Mouse (Mus musculus): ENCODE measurements around the gene Agtpbp1. TPM values are rescaled to one million over a fixed set of nuclear protein-coding genes. Genes with fewer than 3 reads are reported as not detected.

The Agtpbp1 gene
- total and polyA plus RNA-seq, 2 experiments from 2014 or later = 12.4 to 21.7 TPM

- WGBS = 28% methylated on average over 7 of the region's 7 CpGs
- H3K9me3 ChIP-seq (replicated peaks; ENCODE audit: control insufficient read depth, low read length) = no peaks in the 10 kb centered on the region
- no peak overlapping the region for H3K4me2 ChIP-seq (ENCODE audit: low read depth, low read length)
- no peaks in the 10 kb centered on the region for H3K27me3 ChIP-seq (ENCODE audit: control insufficient read depth, insufficient read depth, low read length)
- TF ChIP-seq EP300 (IDR thresholded peaks at IDR 0.05; ENCODE audit: low read depth) (no peak), CTCF (IDR thresholded peaks at IDR 0.05; ENCODE audit: low read depth) (peak; percentile 61)
- DNase-seq (ENCODE audit: low spot score) (peak; percentile 55), ATAC-seq (ENCODE audit: insufficient read depth, low read depth) (peak; percentile 87)
- H3K27ac ChIP-seq (ENCODE audit: low read depth) = no peak overlapping the region
- peaks cover 25% of the 10 kb centered on the region; the same call in 1 of the 2 replicates for H3K36me3 ChIP-seq (replicated peaks; ENCODE audit: control insufficient read depth, insufficient read depth, low read length)
- H3K9ac ChIP-seq (replicated peaks; ENCODE audit: low read depth, low read length) = no peak overlapping the region
- H3K4me3 ChIP-seq (ENCODE audit: low read depth, low read length) = no peak overlapping the region
- no peaks in the 10 kb centered on the region for H3K4me1 ChIP-seq (ENCODE audit: control insufficient read depth, insufficient read depth)
These were observed 70.0 kb downstream of the Agtpbp1 start for GRCm38 (mm10) chr13:59515074-59515473.

DNA sequence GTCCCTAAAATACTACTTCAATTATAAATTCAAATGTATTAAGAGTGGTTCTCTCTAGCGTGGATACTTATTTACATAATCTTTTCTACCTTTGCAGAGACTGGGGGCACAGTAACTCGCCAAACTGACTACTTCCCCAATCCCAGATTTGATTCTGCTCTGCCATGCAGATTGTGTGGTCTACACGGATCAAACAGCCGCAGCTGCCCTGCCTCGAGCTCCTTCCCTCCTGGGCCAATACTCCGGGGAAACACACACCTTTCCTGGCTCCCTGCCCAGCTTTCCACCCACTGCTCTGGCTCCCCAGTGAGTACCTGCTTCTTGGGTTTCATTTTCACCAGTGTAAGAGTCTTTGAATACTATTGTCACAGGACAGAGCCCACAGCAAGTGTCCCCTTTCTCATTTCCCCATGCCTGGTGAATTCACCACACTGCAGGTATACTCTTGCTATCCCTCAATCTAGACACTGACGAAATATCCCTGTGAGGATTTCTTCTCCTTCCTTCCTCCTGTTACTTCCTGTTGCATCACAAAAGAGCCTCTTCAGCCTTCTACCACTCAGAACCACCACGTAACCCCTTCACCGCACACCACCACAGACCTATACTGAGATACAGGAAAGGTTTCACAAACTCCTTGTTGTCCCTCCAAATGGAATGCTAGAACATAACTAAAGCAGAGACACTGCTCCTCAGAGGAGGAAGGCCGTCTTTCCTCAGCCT is 75.2 kb downstream of the Agtpbp1 start:
- TF ChIP-seq EP300 (IDR thresholded peaks at IDR 0.05; ENCODE audit: low read depth) = no peak
- no peak for TF ChIP-seq CTCF (IDR thresholded peaks at IDR 0.05; ENCODE audit: low read depth)
- Histone ChIP-seq H3K27me3 (ENCODE audit: control insufficient read depth, insufficient read depth, low read length) (no peaks in the 10 kb centered on the region), H3K4me3 (ENCODE audit: low read depth, low read length) (no peak overlapping the region), H3K4me1 (ENCODE audit: control insufficient read depth, insufficient read depth) (no peaks in the 10 kb centered on the region; the same call in 1 of the 2 replicates), H3K36me3 (replicated peaks; ENCODE audit: control insufficient read depth, insufficient read depth, low read length) (peaks cover 31% of the 10 kb centered on the region; the same call in 1 of the 2 replicates), H3K27ac (ENCODE audit: low read depth) (no peak overlapping the region), H3K4me2 (ENCODE audit: low read depth, low read length) (no peak overlapping the region), H3K9me3 (replicated peaks; ENCODE audit: control insufficient read depth, low read length) (no peaks in the 10 kb centered on the region), H3K9ac (replicated peaks; ENCODE audit: low read depth, low read length) (no peak overlapping the region)
- ATAC-seq (ENCODE audit: insufficient read depth, low read depth) = no peak
- WGBS = 56% methylated on average over 10 of the region's 10 CpGs
- DNase-seq (ENCODE audit: low spot score) = no peak

- no peak overlapping the region for H3K4me3 ChIP-seq (ENCODE audit: low read depth, low read length)
- H3K27me3 ChIP-seq (ENCODE audit: control insufficient read depth, insufficient read depth, low read length) = no peaks in the 10 kb centered on the region
- no peak overlapping the region; the same call in 1 of the 2 replicates for H3K27ac ChIP-seq (ENCODE audit: low read depth)
- H3K9ac ChIP-seq (replicated peaks; ENCODE audit: low read depth, low read length) = no peak overlapping the region
- no peaks in the 10 kb centered on the region for H3K9me3 ChIP-seq (replicated peaks; ENCODE audit: control insufficient read depth, low read length)
- 70% methylated on average over 4 of the region's 4 CpGs for WGBS
- ATAC-seq (ENCODE audit: insufficient read depth, low read depth) = no peak
- no peak for DNase-seq (ENCODE audit: low spot score)
- H3K4me1 ChIP-seq (ENCODE audit: control insufficient read depth, insufficient read depth) = no peaks in the 10 kb centered on the region; the same call in 1 of the 2 replicates
- no peak overlapping the region for H3K4me2 ChIP-seq (ENCODE audit: low read depth, low read length)
- peaks cover 26% of the 10 kb centered on the region; the same call in 1 of the 2 replicates for H3K36me3 ChIP-seq (replicated peaks; ENCODE audit: control insufficient read depth, insufficient read depth, low read length)
- TF ChIP-seq CTCF (IDR thresholded peaks at IDR 0.05; ENCODE audit: low read depth) = no peak
- no peak for TF ChIP-seq EP300 (IDR thresholded peaks at IDR 0.05; ENCODE audit: low read depth)
These were observed 76.4 kb downstream of the Agtpbp1 start for GRCm38 (mm10) chr13:59508584-59508983.

DNA sequence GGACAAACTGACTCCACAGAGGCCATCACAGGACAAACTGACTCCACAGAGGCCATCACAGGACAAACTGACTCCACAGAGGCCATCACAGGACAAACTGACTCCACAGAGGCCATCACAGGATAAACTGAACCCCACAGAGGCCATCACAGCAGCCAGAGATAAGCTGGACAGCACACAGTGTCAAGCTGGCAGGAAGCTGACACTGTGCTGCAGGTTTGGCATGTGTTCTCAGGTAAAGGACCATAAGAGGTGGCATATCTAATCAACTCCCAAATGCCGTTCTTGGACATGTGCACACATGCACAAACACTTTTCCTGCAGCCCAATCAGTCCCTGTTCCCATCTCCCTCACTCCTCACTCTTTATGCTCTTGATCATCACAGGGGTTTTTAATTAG is 78.6 kb downstream of the Agtpbp1 start:
- Histone ChIP-seq H3K9me3 (replicated peaks; ENCODE audit: control insufficient read depth, low read length) (no peaks in the 10 kb centered on the region), H3K4me1 (ENCODE audit: control insufficient read depth, insufficient read depth) (no peaks in the 10 kb centered on the region; the same call in 1 of the 2 replicates), H3K27ac (ENCODE audit: low read depth) (no peak overlapping the region), H3K9ac (replicated peaks; ENCODE audit: low read depth, low read length) (no peak overlapping the region), H3K27me3 (ENCODE audit: control insufficient read depth, insufficient read depth, low read length) (no peaks in the 10 kb centered on the region), H3K4me3 (ENCODE audit: low read depth, low read length) (no peak overlapping the region), H3K4me2 (ENCODE audit: low read depth, low read length) (no peak overlapping the region), H3K36me3 (replicated peaks; ENCODE audit: control insufficient read depth, insufficient read depth, low read length) (peaks cover 11% of the 10 kb centered on the region; the same call in 1 of the 2 replicates)
- no peak for DNase-seq (ENCODE audit: low spot score)
- ATAC-seq (ENCODE audit: insufficient read depth, low read depth) = no peak
- 13% methylated on average over 1 of the region's 1 CpGs for WGBS
- TF ChIP-seq EP300 (IDR thresholded peaks at IDR 0.05; ENCODE audit: low read depth) = no peak
- TF ChIP-seq CTCF (IDR thresholded peaks at IDR 0.05; ENCODE audit: low read depth) = no peak

DNA sequence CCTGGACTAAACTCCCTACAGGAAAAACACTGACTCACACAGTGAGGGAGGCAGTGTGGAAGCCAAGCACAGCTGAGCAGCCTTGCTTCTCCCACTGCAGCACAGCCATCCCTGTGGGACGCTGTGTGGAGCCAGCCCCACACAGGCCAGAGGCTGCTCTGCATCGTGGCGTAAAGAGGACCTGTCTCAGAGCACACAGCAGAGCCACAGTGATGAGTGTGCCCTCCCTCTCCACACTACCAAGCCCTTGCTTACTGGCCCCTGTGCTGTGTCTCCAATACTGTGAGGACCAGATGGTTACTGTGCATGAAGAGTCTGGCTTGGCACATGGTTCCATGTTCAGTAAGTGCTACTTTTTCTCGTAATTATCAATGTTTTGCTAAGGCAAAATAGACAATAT is 79.2 kb downstream of the Agtpbp1 start:
- H3K36me3 ChIP-seq (replicated peaks; ENCODE audit: control insufficient read depth, insufficient read depth, low read length) = peaks cover 11% of the 10 kb centered on the region; the same call in 1 of the 2 replicates
- no peaks in the 10 kb centered on the region; the same call in 1 of the 2 replicates for H3K4me1 ChIP-seq (ENCODE audit: control insufficient read depth, insufficient read depth)
- no peak overlapping the region for H3K27ac ChIP-seq (ENCODE audit: low read depth)
- H3K9ac ChIP-seq (replicated peaks; ENCODE audit: low read depth, low read length) = no peak overlapping the region
- H3K27me3 ChIP-seq (ENCODE audit: control insufficient read depth, insufficient read depth, low read length) = no peaks in the 10 kb centered on the region
- TF ChIP-seq EP300 (IDR thresholded peaks at IDR 0.05; ENCODE audit: low read depth) (no peak), CTCF (IDR thresholded peaks at IDR 0.05; ENCODE audit: low read depth) (no peak)
- WGBS = 76% methylated on average over 4 of the region's 4 CpGs
- no peak overlapping the region for H3K4me3 ChIP-seq (ENCODE audit: low read depth, low read length)
- DNase-seq (ENCODE audit: low spot score) (no peak), ATAC-seq (ENCODE audit: insufficient read depth, low read depth) (no peak)
- H3K4me2 ChIP-seq (ENCODE audit: low read depth, low read length) = no peak overlapping the region
- no peaks in the 10 kb centered on the region for H3K9me3 ChIP-seq (replicated peaks; ENCODE audit: control insufficient read depth, low read length)

Data from heart, postnatal 0 days (tissue).